Mouse (Mus musculus) CH12.LX (cell line): ENCODE data around the gene Tmem176b. TPM values are rescaled to one million over a fixed set of nuclear protein-coding genes. Genes with fewer than 3 reads are reported as not detected.
"Not testable (repeated sequence)": the region's sequence is repeated elsewhere in the genome, so short reads cannot be mapped to it uniquely, and the experiment has no call there.

ENCODE experiments used
- DNase-seq: peaks from one replicate; pipeline ENCODE4 v3.0.0-alpha.2; 2013; ENCODE audit errors: extremely low read depth
- H3K27ac ChIP-seq: 2 replicates; pipeline ENCODE4 v1.5.1; 2012; ENCODE audit warnings: low read depth, mild to moderate bottlenecking, control low read depth, moderate library complexity; ENCODE audit not compliant: insufficient read depth
- H3K27me3 ChIP-seq: replicated peaks from 2 replicates; pipeline ENCODE3; 2012; ENCODE audit warnings: inconsistent platforms
- H3K36me3 ChIP-seq, 2 experiments: replicated peaks in 1 of 2; 2 replicates each; pipeline versions ENCODE3 to v1.6.1; 2012; ENCODE audit warnings: inconsistent platforms in 1 of 2, low read length in 1 of 2, mild to moderate bottlenecking in 1 of 2, mixed read lengths in 1 of 2, moderate library complexity in 1 of 2; ENCODE audit not compliant: control insufficient read depth in 1 of 2, insufficient read depth in 1 of 2
- H3K4me1 ChIP-seq, 2 experiments: 2 replicates each; pipeline ENCODE4 v1.6.1; 2012; ENCODE audit warnings: inconsistent platforms in 1 of 2, moderate library complexity in 1 of 2; ENCODE audit not compliant: insufficient read depth in 2 of 2, control insufficient read depth in 1 of 2
- H3K4me2 ChIP-seq: 2 replicates; pipeline ENCODE4 v1.6.1; 2012; ENCODE audit warnings: low read depth, mild to moderate bottlenecking, control low read depth; ENCODE audit not compliant: poor library complexity, insufficient read depth, severe bottlenecking
- H3K4me3 ChIP-seq, 3 experiments: fragments of 150-350 bp in 1 of 3; sonication (generic) in 1 of 3; replicated peaks in 1 of 3; 2 replicates each; pipeline versions ENCODE3 to v1.5.1; 2011 to 2012; ENCODE audit warnings: low read depth in 2 of 3, low read length in 2 of 3, mild to moderate bottlenecking in 2 of 3, moderate library complexity in 2 of 3, control low read depth in 1 of 3, improper control_type of control experiment in 1 of 3, inconsistent platforms in 1 of 3, mixed read lengths in 1 of 3; ENCODE audit not compliant: poor library complexity in 1 of 3
- H3K79me2 ChIP-seq: replicated peaks from 2 replicates; pipeline ENCODE4 v1.6.1; 2012; ENCODE audit warnings: mild to moderate bottlenecking, moderate library complexity; ENCODE audit not compliant: control insufficient read depth, poor library complexity, insufficient read depth, severe bottlenecking; ENCODE audit errors: extremely low read depth
- H3K9ac ChIP-seq: 2 replicates; pipeline ENCODE4 v1.6.1; 2012; ENCODE audit warnings: low read depth, mild to moderate bottlenecking, control low read depth, moderate library complexity; ENCODE audit not compliant: insufficient read depth
- H3K9me3 ChIP-seq: replicated peaks from 2 replicates; pipeline ENCODE3; 2012; ENCODE audit warnings: low read length, inconsistent platforms, mixed read lengths
- BHLHE40 ChIP-seq: IDR thresholded peaks from 2 replicates; pipeline ENCODE4 v1.6.1; 2011; ENCODE audit warnings: mild to moderate bottlenecking, low read depth, low read length, improper control_type of control experiment
- CHD1 ChIP-seq: IDR thresholded peaks from 2 replicates; pipeline ENCODE4 v1.6.1; 2012; ENCODE audit warnings: low read depth, low read length, improper control_type of control experiment, inconsistent platforms
- EP300 ChIP-seq: IDR thresholded peaks from 2 replicates; pipeline ENCODE4 v1.6.1; 2011; ENCODE audit warnings: low read length, improper control_type of control experiment
- MEF2A ChIP-seq: IDR thresholded peaks from 2 replicates; pipeline ENCODE4 v1.6.1; 2014; ENCODE audit warnings: low read depth, mild to moderate bottlenecking, inconsistent platforms, low read length, improper control_type of control experiment, borderline replicate concordance
- PAX5 ChIP-seq: IDR thresholded peaks from 2 replicates; pipeline ENCODE4 v1.6.1; 2012; ENCODE audit warnings: low read length, inconsistent platforms, mixed read lengths
- POLR2A ChIP-seq: IDR thresholded peaks from 2 replicates; pipeline ENCODE4 v1.6.1; 2011; ENCODE audit warnings: low read depth, mild to moderate bottlenecking, improper control_type of control experiment, low read length
- RCOR1 ChIP-seq: conservative IDR thresholded peaks from 2 replicates; pipeline ENCODE4 v1.6.1; 2012; ENCODE audit warnings: low read depth, mild to moderate bottlenecking, inconsistent platforms, low read length, improper control_type of control experiment
- USF2 ChIP-seq: conservative IDR thresholded peaks from 2 replicates; pipeline ENCODE4 v1.6.1; 2011; ENCODE audit warnings: low read depth, low read length, improper control_type of control experiment
- dilution Hi-C: fragments of 300-500 bp; cut with MboI; formaldehyde crosslinking; loops from 2 replicates; pipeline ENCODE4 v1.14.3; 2020; ENCODE audit warnings: low sequenced_read_pairs; ENCODE audit not compliant: extremely low pct_unique_long_range_greater_than_20kb, extremely low pct_ligation_motif_present
- in situ Hi-C: fragments of 300-500 bp; cut with MboI; formaldehyde crosslinking; loops from 3 replicates; pipeline ENCODE4 v1.14.3; 2019; ENCODE audit warnings: low sequenced_read_pairs, low pct_ligation_motif_present, low pct_unique_long_range_greater_than_20kb, mixed read lengths
- polyA plus RNA-seq: library from polyadenylated mRNA; unstranded; fragments of >175 nt; gene quantifications from 2 replicates; pipeline ENCODE4 v1.2.1, GENCODE M21; 2012; ENCODE audit warnings: low read depth; ENCODE audit not compliant: insufficient read length
- total RNA-seq, 2 experiments: library from RNA; depleted of rRNA; stranded (reverse); fragments of 300-350 nt in 1 of 2; fragments of >200 nt in 1 of 2; gene quantifications; 2 replicates each; pipeline ENCODE4 v1.2.3; 2012 to 2014

Tmem176b gene
- total and polyA plus RNA-seq, 3 experiments = 43.3 to 162 (median 89.8) TPM

DNA sequence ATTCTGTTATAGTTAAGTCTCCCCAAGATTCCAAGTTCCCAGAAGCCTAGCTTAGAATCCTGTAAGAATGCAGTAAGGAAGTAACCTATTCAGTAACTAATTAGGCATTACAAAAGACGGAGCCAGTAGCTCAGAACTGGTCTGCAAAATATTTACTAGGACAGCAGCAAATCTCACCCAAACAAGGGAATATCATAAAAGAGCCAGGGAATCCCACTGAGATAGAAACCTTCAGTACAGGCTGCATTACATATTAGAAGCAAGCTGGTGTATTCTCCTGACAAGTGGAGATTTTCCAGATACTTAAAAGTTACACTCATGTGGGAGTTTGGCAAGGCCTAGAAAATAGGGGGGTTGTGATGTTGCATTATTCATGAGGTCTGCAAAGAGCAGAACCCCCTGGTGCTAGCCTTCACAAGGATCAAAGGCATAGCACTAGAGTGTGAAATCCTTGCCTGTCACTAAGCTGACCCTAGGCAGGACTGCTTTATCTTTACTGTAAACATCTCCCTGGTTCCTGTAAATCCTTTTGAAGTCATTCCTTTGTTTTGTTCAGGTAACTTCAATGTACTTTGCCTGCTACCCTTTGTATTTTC lies 25.2 kb upstream of the Tmem176b start:
- H3K36me3 ChIP-seq, H3K4me2 ChIP-seq, H3K9ac ChIP-seq, H3K79me2 ChIP-seq, DNase-seq, H3K4me1 ChIP-seq, H3K27ac ChIP-seq, H3K27me3 ChIP-seq, dilution Hi-C loops, H3K9me3 ChIP-seq, H3K4me3 ChIP-seq: not testable (repeated sequence)
- in situ Hi-C loops = loop anchor here (10.0 kb wide), 1 partner anchor 88 kb away; no protein-coding TSS in a partner anchor

- TF ChIP-seq MEF2A (no peak), POLR2A (no peak)
- Histone ChIP-seq H3K27ac (no peak overlapping the region), H3K4me1 (peaks cover 3 to 13% of the 10 kb centered on the region in 2 experiments; a peak in 3 of 4 replicates), H3K27me3 (peaks cover 4% of the 10 kb centered on the region), H3K4me2 (no peak overlapping the region), H3K9me3 (no peaks in the 10 kb centered on the region), H3K9ac (no peak overlapping the region), H3K36me3 (no peaks in the 10 kb centered on the region), H3K4me3 (no peak overlapping the region), H3K79me2 (no peaks in the 10 kb centered on the region)
- in situ Hi-C loops = loop anchor here (10.0 kb wide), 1 partner anchor 90 kb away; no protein-coding TSS in a partner anchor
- DNase-seq = no peak
- dilution Hi-C loops = no loop called here
These were observed 24.0 kb upstream of the Tmem176b start for GRCm38 (mm10) chr6:48865152-48865745.

GRCm38 (mm10) chr6:48864723-48865122 lies 23.4 kb upstream of the Tmem176b start:
- Histone ChIP-seq H3K4me2 (no peak overlapping the region), H3K79me2 (no peaks in the 10 kb centered on the region), H3K4me3 (no peak overlapping the region), H3K27me3 (peaks cover 4% of the 10 kb centered on the region), H3K36me3 (no peaks in the 10 kb centered on the region), H3K27ac (no peak overlapping the region), H3K9ac (no peak overlapping the region), H3K9me3 (no peaks in the 10 kb centered on the region), H3K4me1 (peaks cover 0 to 11% of the 10 kb centered on the region in 2 experiments; a peak in 2 of 4 replicates)
- in situ Hi-C loops = loop anchor here (10.0 kb wide), 1 partner anchor 90 kb away; no protein-coding TSS in a partner anchor
- no peak for DNase-seq
- dilution Hi-C loops = no loop called here
- TF ChIP-seq EP300 = no peak
- TF ChIP-seq RCOR1 = no peak
- no peak for TF ChIP-seq BHLHE40
- no peak for TF ChIP-seq USF2
- no peak for TF ChIP-seq CHD1
- TF ChIP-seq PAX5 = no peak
